Mouse (Mus musculus): ENCODE measurements at regions not wholly inside any gene's neighbourhood (a gene's known extent, or its start where the extent isn't known, plus 50 kb on each side); places are given as distances from the start of the nearest gene placed in this dataset.

DNA sequence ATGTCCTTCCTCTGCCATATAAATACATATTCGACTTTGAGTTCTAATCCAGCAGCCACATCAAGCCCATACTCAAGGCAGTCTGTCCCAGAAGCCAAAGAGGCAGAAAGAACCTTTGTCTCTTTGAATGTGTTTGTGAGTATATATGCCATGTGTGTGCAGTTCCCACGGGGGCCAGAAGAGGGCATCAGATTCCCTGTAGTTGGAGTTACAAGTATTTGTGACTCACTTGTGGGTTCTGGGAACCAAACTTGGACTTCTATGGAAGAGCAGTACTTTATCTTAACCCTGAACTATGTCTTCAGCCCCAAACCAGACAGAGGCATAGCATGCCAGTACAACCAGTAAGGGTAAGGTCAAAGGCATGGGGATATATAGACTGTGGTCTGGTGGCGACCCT, 165.6 kb upstream of the Sp4 start:
- Histone ChIP-seq H3K27ac (replicated peaks; ENCODE audit: insufficient read depth, low read depth, low read length) (no peak overlapping the region), H3K4me3 (ENCODE audit: insufficient read depth, low read depth, low read length) (no peak overlapping the region), H3K27me3 (ENCODE audit: control insufficient read depth, insufficient read depth, low read length) (0 out of 2 replicates have a peak, but pooled peaks cover 2% of the 10 kb centered on the region), H3K79me2 (ENCODE audit: control insufficient read depth, insufficient read depth, low read length) (no peaks in the 10 kb centered on the region), H3K36me3 (ENCODE audit: control insufficient read depth, insufficient read depth, low read length) (no peaks in the 10 kb centered on the region), H3K4me1 (ENCODE audit: control insufficient read depth, insufficient read depth, low read length) (no peaks in the 10 kb centered on the region), H3K9ac (ENCODE audit: low read depth, low read length) (no peak overlapping the region)
- no peak for TF ChIP-seq POLR2A (IDR thresholded peaks at IDR 0.05; ENCODE audit: extremely low read depth, insufficient read depth, low read length)
- TF ChIP-seq CTCF (IDR thresholded peaks at IDR 0.05; ENCODE audit: low read depth, low read length), result no peak
- 75% methylated on average over 3 of the region's 3 CpGs for WGBS
- DNase-seq (ENCODE audit: extremely low read depth, low read depth, low spot score), result no peak

DNA sequence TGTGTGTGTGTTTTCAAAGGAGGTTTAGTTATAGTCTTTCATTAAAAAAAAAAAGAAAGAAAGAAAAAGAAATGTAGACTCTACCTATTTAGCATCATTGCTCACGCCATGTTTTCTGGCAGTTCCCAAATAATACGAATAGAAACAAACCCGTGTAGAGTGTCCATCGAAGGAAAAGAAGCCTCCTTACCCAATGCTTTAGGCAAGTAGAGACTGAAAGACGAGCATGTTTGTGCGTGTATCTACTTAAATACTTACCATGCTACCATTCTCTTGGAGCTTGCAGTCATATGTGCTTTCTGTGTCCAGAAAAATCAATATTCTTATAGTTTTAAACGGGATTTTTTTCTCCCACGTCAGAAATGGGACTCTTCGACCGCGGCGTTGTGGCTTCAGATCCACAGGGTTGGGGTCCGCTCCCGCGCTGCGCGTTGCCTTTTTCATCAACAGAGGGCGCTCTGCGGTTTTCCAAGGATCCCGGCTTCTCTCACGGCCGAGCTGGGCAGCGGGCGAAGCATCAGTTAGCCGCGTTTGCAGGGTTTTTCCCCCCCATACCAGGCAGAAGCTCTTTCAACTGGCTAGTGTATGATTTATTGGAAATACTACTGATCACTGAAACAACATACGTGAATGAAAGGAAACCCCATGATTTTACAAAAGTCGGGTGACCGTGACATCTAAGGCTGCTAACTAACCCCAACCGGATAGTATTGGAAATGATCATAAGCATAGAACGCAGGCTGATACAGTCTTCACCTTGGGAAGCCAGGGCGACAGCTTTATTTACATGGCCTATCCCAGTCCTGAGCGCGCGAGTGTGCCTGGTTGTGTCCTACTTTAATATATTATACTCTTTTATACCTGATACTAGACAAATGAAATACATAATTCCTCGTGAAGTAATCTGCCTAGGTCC, 156.5 kb upstream of the Sp4 start:
- 11% methylated on average over 36 of the region's 36 CpGs for WGBS
- Histone ChIP-seq H3K27me3 (ENCODE audit: control insufficient read depth, insufficient read depth, low read length) (peaks cover 4% of the 10 kb centered on the region; the same call in 1 of the 2 replicates), H3K4me3 (ENCODE audit: insufficient read depth, low read depth, low read length) (no peak overlapping the region), H3K36me3 (ENCODE audit: control insufficient read depth, insufficient read depth, low read length) (no peaks in the 10 kb centered on the region), H3K9ac (ENCODE audit: low read depth, low read length) (no peak overlapping the region), H3K79me2 (ENCODE audit: control insufficient read depth, insufficient read depth, low read length) (no peaks in the 10 kb centered on the region), H3K27ac (replicated peaks; ENCODE audit: insufficient read depth, low read depth, low read length) (no peak overlapping the region), H3K4me1 (ENCODE audit: control insufficient read depth, insufficient read depth, low read length) (no peaks in the 10 kb centered on the region)
- no peak for TF ChIP-seq POLR2A (IDR thresholded peaks at IDR 0.05; ENCODE audit: extremely low read depth, insufficient read depth, low read length)
- peak; percentile 81 for TF ChIP-seq CTCF (IDR thresholded peaks at IDR 0.05; ENCODE audit: low read depth, low read length)
- peak; percentile 14 for DNase-seq (ENCODE audit: extremely low read depth, low read depth, low spot score)

DNA sequence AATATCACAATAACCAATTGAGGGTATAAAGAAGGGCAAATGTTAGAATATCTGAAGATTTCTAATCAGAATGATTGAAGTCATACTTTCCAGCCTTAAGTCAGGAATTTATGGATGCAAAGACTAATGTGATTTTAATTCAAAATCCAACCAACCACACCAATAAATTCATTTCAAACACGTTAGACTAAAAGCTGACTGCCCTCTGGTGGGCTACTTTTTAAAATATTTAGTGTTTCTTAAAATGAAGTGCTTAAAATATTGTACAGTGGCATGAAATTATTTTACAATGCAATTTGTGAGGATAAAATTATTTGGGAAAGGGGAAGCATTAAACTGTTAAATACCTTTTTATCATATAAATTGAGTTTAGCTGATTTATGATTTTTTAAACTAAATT, 154.4 kb upstream of the Sp4 start:
- no peaks in the 10 kb centered on the region for H3K4me1 ChIP-seq (ENCODE audit: control insufficient read depth, insufficient read depth, low read length)
- H3K27ac ChIP-seq (replicated peaks; ENCODE audit: insufficient read depth, low read depth, low read length), result no peak overlapping the region
- TF ChIP-seq CTCF (IDR thresholded peaks at IDR 0.05; ENCODE audit: low read depth, low read length) (peak; percentile 34), POLR2A (IDR thresholded peaks at IDR 0.05; ENCODE audit: extremely low read depth, insufficient read depth, low read length) (no peak)
- H3K9ac ChIP-seq (ENCODE audit: low read depth, low read length), result no peak overlapping the region
- H3K79me2 ChIP-seq (ENCODE audit: control insufficient read depth, insufficient read depth, low read length), result no peaks in the 10 kb centered on the region
- 23% methylated on average over 1 of the region's 1 CpGs for WGBS
- H3K36me3 ChIP-seq (ENCODE audit: control insufficient read depth, insufficient read depth, low read length), result no peaks in the 10 kb centered on the region
- H3K27me3 ChIP-seq (ENCODE audit: control insufficient read depth, insufficient read depth, low read length), result peaks cover 2% of the 10 kb centered on the region; the same call in 1 of the 2 replicates
- no peak overlapping the region for H3K4me3 ChIP-seq (ENCODE audit: insufficient read depth, low read depth, low read length)
- DNase-seq (ENCODE audit: extremely low read depth, low read depth, low spot score), result peak; percentile 26

DNA sequence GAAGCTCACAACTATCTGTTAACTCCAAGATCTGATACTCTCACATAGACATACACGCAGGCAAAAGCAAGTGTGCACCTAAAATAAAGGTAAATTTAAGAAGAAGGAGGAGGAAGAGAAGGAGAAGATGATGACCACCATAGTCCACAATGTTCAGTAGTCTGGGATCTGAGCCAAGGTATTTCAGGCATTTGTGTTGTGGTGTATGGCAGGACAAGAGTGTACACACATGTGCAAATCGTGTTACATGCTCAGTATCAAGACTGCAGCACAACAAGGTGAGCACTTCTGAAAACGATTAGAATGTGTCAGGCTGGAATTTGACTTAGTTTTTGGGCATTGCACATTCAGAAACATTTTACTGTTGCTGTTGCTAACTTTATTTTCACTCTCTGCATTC, 138.4 kb upstream of the Sp4 start:
- Histone ChIP-seq H3K27me3 (ENCODE audit: control insufficient read depth, insufficient read depth, low read length) (no peaks in the 10 kb centered on the region), H3K79me2 (ENCODE audit: control insufficient read depth, insufficient read depth, low read length) (no peaks in the 10 kb centered on the region), H3K9ac (ENCODE audit: low read depth, low read length) (no peak overlapping the region), H3K27ac (replicated peaks; ENCODE audit: insufficient read depth, low read depth, low read length) (no peak overlapping the region), H3K36me3 (ENCODE audit: control insufficient read depth, insufficient read depth, low read length) (no peaks in the 10 kb centered on the region), H3K4me3 (ENCODE audit: insufficient read depth, low read depth, low read length) (no peak overlapping the region), H3K4me1 (ENCODE audit: control insufficient read depth, insufficient read depth, low read length) (no peaks in the 10 kb centered on the region)
- TF ChIP-seq CTCF (IDR thresholded peaks at IDR 0.05; ENCODE audit: low read depth, low read length) (no peak), POLR2A (IDR thresholded peaks at IDR 0.05; ENCODE audit: extremely low read depth, insufficient read depth, low read length) (no peak)
- no peak for DNase-seq (ENCODE audit: extremely low read depth, low read depth, low spot score)
- WGBS, result 70% methylated on average over 3 of the region's 3 CpGs

DNA sequence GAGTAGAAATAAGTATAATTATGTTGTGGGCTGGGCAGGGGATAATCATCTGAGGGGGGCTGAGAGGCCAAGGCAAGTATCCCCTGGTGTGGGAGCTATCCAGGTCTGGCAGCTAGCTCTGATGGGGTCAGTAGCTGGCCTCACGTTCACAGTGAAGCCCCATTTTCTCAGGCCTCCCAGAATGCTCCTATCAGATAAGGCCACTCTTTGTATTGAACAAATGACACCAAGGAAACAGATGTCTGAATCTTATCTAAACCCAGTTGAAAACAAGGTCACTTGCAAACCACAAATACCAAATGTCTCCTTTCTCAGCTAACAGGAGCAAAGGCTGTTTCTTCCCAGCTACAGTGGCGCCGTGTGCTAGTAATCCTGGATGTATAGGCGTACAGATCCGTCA, 137.6 kb upstream of the Sp4 start:
- TF ChIP-seq POLR2A (IDR thresholded peaks at IDR 0.05; ENCODE audit: extremely low read depth, insufficient read depth, low read length) (no peak), CTCF (IDR thresholded peaks at IDR 0.05; ENCODE audit: low read depth, low read length) (no peak)
- DNase-seq (ENCODE audit: extremely low read depth, low read depth, low spot score), result no peak
- Histone ChIP-seq H3K4me1 (ENCODE audit: control insufficient read depth, insufficient read depth, low read length) (no peaks in the 10 kb centered on the region), H3K27me3 (ENCODE audit: control insufficient read depth, insufficient read depth, low read length) (no peaks in the 10 kb centered on the region), H3K4me3 (ENCODE audit: insufficient read depth, low read depth, low read length) (no peak overlapping the region), H3K9ac (ENCODE audit: low read depth, low read length) (no peak overlapping the region), H3K27ac (replicated peaks; ENCODE audit: insufficient read depth, low read depth, low read length) (no peak overlapping the region), H3K36me3 (ENCODE audit: control insufficient read depth, insufficient read depth, low read length) (no peaks in the 10 kb centered on the region), H3K79me2 (ENCODE audit: control insufficient read depth, insufficient read depth, low read length) (no peaks in the 10 kb centered on the region)
- WGBS, result 88% methylated on average over 5 of the region's 5 CpGs

DNA sequence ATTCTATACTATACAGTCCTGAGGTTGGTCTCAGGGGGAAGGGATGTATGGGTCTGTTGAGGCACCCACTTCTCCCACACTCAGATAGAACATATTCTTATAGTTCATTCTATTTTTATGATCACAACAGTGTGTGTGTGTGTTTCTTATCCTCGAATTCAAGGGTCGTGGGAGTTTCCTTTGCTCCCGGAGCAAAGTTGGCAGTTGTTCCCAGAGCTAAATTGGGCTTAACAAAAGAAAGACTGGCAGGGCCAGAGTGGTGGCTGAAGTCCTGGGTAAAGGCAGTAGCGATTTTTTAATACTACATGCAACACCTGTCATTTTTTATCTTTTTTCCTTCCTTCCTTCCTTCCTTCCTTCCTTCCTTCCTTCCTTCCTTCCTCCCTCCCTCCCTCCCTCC, 131.5 kb upstream of the Sp4 start:
- H3K27ac ChIP-seq (replicated peaks; ENCODE audit: insufficient read depth, low read depth, low read length), result no peak overlapping the region
- no peaks in the 10 kb centered on the region for H3K79me2 ChIP-seq (ENCODE audit: control insufficient read depth, insufficient read depth, low read length)
- no peaks in the 10 kb centered on the region for H3K4me1 ChIP-seq (ENCODE audit: control insufficient read depth, insufficient read depth, low read length)
- DNase-seq (ENCODE audit: extremely low read depth, low read depth, low spot score), result no peak
- H3K4me3 ChIP-seq (ENCODE audit: insufficient read depth, low read depth, low read length), result no peak overlapping the region
- H3K27me3 ChIP-seq (ENCODE audit: control insufficient read depth, insufficient read depth, low read length), result no peaks in the 10 kb centered on the region
- no peak for TF ChIP-seq POLR2A (IDR thresholded peaks at IDR 0.05; ENCODE audit: extremely low read depth, insufficient read depth, low read length)
- no peak for TF ChIP-seq CTCF (IDR thresholded peaks at IDR 0.05; ENCODE audit: low read depth, low read length)
- H3K36me3 ChIP-seq (ENCODE audit: control insufficient read depth, insufficient read depth, low read length), result no peaks in the 10 kb centered on the region
- WGBS, result 75% methylated on average over 4 of the region's 4 CpGs
- H3K9ac ChIP-seq (ENCODE audit: low read depth, low read length), result no peak overlapping the region

Measured in liver, adult 2 months (tissue).